Mouse (Mus musculus) forebrain, embryonic 10.5 days (tissue): ENCODE measurements around the gene Fam186a. TPM values are rescaled to one million over a fixed set of nuclear protein-coding genes. Genes with fewer than 3 reads are reported as not detected.
A peak's percentile ranks its signal among the peaks of the same experiment; 100 is the strongest.

Experiments used
- DNase-seq: peaks from one replicate; pipeline ENCODE4 v3.0.0-alpha.2; 2017; ENCODE audit warnings: low spot score; ENCODE audit errors: extremely low spot score
- H3K27ac ChIP-seq: fragments of 300-500 bp; sonication (generic); 2 replicates; pipeline ENCODE4 v1.5.1; 2016; ENCODE audit warnings: mild to moderate bottlenecking
- H3K27me3 ChIP-seq: fragments of 300-500 bp; sonication (generic); 2 replicates; pipeline ENCODE4 v1.6.1; 2016; ENCODE audit warnings: mild to moderate bottlenecking; ENCODE audit not compliant: poor library complexity, severe bottlenecking
- H3K36me3 ChIP-seq: fragments of 300-500 bp; sonication (generic); replicated peaks from 2 replicates; pipeline ENCODE4 v1.6.1; 2016; ENCODE audit warnings: mild to moderate bottlenecking, moderate library complexity
- H3K4me1 ChIP-seq: fragments of 300-500 bp; sonication (generic); 2 replicates; pipeline ENCODE4 v1.6.1; 2016
- H3K4me3 ChIP-seq: fragments of 300-500 bp; sonication (generic); 2 replicates; pipeline ENCODE4 v1.5.1; 2016; ENCODE audit warnings: mild to moderate bottlenecking, moderate library complexity
- H3K9me3 ChIP-seq: fragments of 300-500 bp; sonication (generic); 2 replicates; pipeline ENCODE4 v1.6.1; 2016; ENCODE audit warnings: mild to moderate bottlenecking, moderate library complexity
- WGBS: fragments of 180-500 bp; shearing (Covaris S2); methylation state at CpG from one replicate; pipeline ENCODE4 v1.1.7; 2016; 5-methylcytosine and 5-hydroxymethylcytosine counted together
- polyA plus RNA-seq: library from polyadenylated mRNA; unstranded; fragments of >200 nt; fragmentation: Nextera tagmentation; extraction: Ambion mirVana; gene quantifications from 2 replicates; pipeline ENCODE4 v1.2.1, GENCODE M21; 2016

Fam186a gene
- polyA plus RNA-seq, 1 experiment from 2014 or later, result 0.01 TPM

DNA sequence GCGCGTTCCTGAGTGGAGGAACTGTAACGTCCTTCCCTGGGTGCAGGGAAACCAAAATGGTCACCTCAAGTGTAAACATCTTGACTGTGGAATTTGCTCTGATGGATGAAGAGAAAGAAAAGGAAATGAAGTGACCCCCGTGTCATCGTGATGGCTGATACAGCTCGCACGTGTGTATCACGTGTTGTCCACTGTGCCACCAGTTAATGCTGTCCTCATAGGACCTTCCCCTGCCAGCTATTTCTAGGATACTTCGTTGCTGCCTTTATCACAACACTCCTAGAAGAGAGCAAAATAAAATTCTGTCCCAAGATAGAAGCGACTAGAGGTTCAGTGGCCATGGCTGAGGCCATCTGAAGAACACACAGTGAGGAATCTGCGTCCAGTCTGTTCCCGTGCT, 82.8 kb downstream of the Fam186a start:
- no peak for DNase-seq
- WGBS, result 90% methylated on average over 12 of the region's 12 CpGs
- H3K36me3 ChIP-seq, result no peaks in the 10 kb centered on the region

DNA sequence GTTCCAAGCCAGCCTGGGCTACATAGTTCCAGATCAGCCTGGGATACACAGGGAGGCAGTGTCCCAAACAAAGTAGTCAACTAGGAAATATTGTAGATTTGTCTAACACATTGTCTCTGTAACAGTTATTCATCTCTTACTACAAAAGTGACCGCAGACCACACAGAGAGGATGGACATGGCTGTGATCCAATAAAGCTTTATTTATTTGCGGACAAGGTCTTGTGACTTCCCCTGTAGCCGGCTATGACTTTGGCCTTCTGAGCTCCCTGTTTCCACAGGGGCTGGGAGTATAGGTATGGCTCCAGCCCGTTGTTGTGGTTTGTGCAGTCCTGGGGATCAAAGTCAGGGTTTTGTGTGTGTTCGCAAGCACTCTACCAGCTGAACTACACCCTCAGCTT, 88.3 kb downstream of the Fam186a start:
- 92% methylated on average over 5 of the region's 5 CpGs for WGBS
- peaks cover 13% of the 10 kb centered on the region for H3K27me3 ChIP-seq
- no peak overlapping the region for H3K4me3 ChIP-seq
- peaks cover 21% of the 10 kb centered on the region for H3K4me1 ChIP-seq
- H3K27ac ChIP-seq, result no peak overlapping the region
- DNase-seq, result no peak
- H3K36me3 ChIP-seq, result no peaks in the 10 kb centered on the region
- no peaks in the 10 kb centered on the region for H3K9me3 ChIP-seq

More for the DNA sequence above, 82.8 kb downstream of the Fam186a start:
- H3K4me3 ChIP-seq, result no peak overlapping the region
- H3K27me3 ChIP-seq, result no peaks in the 10 kb centered on the region
- no peaks in the 10 kb centered on the region for H3K9me3 ChIP-seq
- H3K27ac ChIP-seq, result no peak overlapping the region
- no peaks in the 10 kb centered on the region for H3K4me1 ChIP-seq

DNA sequence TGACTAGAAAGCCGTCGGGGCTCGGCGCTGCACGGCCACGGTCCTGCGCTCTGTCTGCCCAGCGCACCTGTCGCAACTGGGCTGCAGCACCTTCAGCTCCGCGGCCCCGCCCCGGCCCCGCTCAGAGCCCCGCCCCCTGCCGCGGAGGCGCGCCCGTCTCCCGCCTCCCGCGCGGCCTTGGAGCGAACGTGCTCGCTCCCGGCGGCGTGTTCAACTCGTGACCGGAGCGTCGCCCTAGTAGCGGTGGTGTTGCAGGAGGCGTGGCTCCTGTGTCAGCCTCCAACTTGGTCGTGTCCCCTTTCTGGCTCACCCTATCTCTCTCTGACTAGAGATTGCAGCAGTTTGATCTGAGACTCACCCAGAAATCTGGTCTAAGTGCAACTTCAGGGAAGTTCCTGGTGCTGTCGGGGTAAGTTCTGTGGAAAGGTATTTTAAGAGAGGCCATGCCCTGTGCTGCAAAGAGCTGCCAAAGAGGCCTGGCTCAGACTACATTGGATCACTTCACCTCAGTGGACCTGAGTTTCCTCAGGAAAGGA, 91.5 kb downstream of the Fam186a start, which contains the start of gene Lima1:
Gene Lima1 (minus strand): TSS at position 123 of the 536 bp plus-strand sequence.
- Histone ChIP-seq H3K36me3 (no peaks in the 10 kb centered on the region), H3K27ac (peak within 1 kb of the TSS; percentile 81), H3K9me3 (no peaks in the 10 kb centered on the region), H3K4me3 (peak within 1 kb of the TSS; percentile 67), H3K4me1 (peaks cover 28% of the 10 kb centered on the region), H3K27me3 (peaks cover 15% of the 10 kb centered on the region)
- DNase-seq, result peak; percentile 82
- 1% methylated on average over 38 of the region's 38 CpGs for WGBS

DNA sequence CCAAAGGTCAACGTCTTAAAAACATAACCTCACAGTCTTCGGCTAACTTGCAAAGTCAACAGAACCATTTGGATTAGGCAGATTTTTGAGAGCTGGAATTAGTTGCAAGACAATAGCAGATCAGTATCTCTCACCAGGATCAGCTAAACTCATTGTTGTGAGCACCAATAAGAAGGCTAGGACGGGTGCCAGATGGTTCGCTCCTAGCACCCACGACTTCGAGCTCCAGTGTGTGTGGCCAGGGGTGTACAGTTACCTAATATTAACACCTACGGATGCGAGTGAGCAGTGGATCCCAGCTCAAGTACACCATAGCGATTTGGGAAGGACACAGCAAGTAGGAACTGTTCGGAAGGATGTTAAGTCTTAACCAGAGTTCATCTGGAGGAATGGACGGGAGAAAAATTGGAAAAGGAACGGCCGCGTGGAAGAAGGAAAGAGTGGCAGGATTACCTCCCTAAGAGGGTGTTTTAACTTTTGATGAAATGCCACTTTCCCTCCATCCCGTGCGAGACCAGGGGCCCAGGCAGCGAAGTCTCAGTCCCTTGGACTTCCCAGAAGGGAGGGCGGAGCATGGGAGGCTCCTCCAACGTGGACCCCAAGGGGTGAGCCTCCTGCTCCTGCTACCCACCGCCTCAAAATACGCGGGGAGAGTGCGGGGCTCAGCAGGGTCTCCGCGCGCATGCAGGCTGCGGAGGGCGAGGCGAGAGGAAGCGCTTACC, 92.1 kb downstream of the Fam186a start:
- peak overlapping the region; percentile 67 for H3K4me3 ChIP-seq
- H3K4me1 ChIP-seq, result peaks cover 28% of the 10 kb centered on the region
- H3K27me3 ChIP-seq, result peaks cover 15% of the 10 kb centered on the region
- H3K9me3 ChIP-seq, result no peaks in the 10 kb centered on the region
- peak overlapping the region; percentile 81 for H3K27ac ChIP-seq
- 5% methylated on average over 30 of the region's 30 CpGs for WGBS
- no peaks in the 10 kb centered on the region for H3K36me3 ChIP-seq
- no peak for DNase-seq

DNA sequence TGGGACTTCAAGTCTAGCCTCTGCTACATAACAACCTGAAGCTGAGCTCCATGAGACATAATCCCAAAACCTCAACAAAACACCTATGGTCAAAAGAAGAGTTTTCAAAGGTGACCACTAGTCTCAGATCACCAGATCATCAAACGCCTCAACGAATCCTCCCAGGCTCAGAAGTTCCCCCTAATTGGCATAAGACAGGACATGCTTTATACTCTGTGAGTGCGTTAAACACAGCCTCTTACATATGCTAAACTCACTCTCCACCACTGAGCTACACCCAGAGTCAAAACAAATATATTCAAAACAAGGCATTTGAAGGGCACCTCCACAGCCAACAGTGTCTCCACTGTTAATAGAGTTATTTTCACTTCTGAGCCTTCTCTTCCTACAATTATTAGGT, 94.3 kb downstream of the Fam186a start:
- DNase-seq, result no peak
- Histone ChIP-seq H3K4me3 (no peak overlapping the region), H3K9me3 (no peaks in the 10 kb centered on the region), H3K27me3 (peaks cover 15% of the 10 kb centered on the region), H3K4me1 (peaks cover 28% of the 10 kb centered on the region), H3K27ac (no peak overlapping the region), H3K36me3 (no peaks in the 10 kb centered on the region)
- 85% methylated on average over 3 of the region's 3 CpGs for WGBS

Other genes with a start within 250 kb of the Fam186a start
- 0.38 and 0.54 TPM in 2 replicates for gene Gpd1, start 249.5 kb downstream of the Fam186a start, polyA plus RNA-seq
- 140 and 146 TPM in 2 replicates for gene Cox14, start 241.4 kb downstream of the Fam186a start, polyA plus RNA-seq
- gene Cers5, start 194.2 kb downstream of the Fam186a start, polyA plus RNA-seq, result 57.6 and 59.5 TPM in 2 replicates
- gene Lima1, start 91.6 kb downstream of the Fam186a start, polyA plus RNA-seq, result 39.6 and 43.4 TPM in 2 replicates
- gene Larp4, start 3.0 kb upstream of the Fam186a start, polyA plus RNA-seq, result 40.9 and 44.3 TPM in 2 replicates
- 15.2 and 17.4 TPM in 2 replicates for gene Dip2b, start 71.6 kb upstream of the Fam186a start, polyA plus RNA-seq